Mouse (Mus musculus) bone marrow macrophage, adult 2 months (primary cell): ENCODE data around the gene Filip1. TPM values are rescaled to one million over a fixed set of nuclear protein-coding genes. Genes with fewer than 3 reads are reported as not detected.

Experiments used
- H3K27ac ChIP-seq: 2 replicates; pipeline ENCODE4 v1.5.1; 2012; ENCODE audit warnings: low read depth, low read length; ENCODE audit not compliant: insufficient read depth
- H3K4me1 ChIP-seq: 2 replicates; pipeline ENCODE4 v1.6.1; 2012; ENCODE audit warnings: low read length; ENCODE audit not compliant: control insufficient read depth, insufficient read depth
- H3K4me3 ChIP-seq: 2 replicates; pipeline ENCODE4 v1.5.1; 2012; ENCODE audit warnings: mild to moderate bottlenecking, low read length, moderate library complexity; ENCODE audit not compliant: insufficient read depth
- CTCF ChIP-seq: IDR thresholded peaks from 2 replicates; pipeline ENCODE4 v1.5.1; 2012; ENCODE audit warnings: low read depth, mild to moderate bottlenecking, low read length, moderate library complexity
- POLR2A ChIP-seq: IDR thresholded peaks from 2 replicates; pipeline ENCODE4 v1.6.1; 2012; ENCODE audit warnings: mild to moderate bottlenecking, low read depth, low read length, borderline replicate concordance
- polyA plus RNA-seq: library from polyadenylated mRNA; stranded (reverse); fragments of >200 nt; gene quantifications from 2 replicates; pipeline ENCODE4 v1.2.4, GENCODE M21; 2012; ENCODE audit not compliant: missing spikeins, insufficient read depth, insufficient read length

The Filip1 gene
- polyA plus RNA-seq, 1 experiment = not detected

DNA sequence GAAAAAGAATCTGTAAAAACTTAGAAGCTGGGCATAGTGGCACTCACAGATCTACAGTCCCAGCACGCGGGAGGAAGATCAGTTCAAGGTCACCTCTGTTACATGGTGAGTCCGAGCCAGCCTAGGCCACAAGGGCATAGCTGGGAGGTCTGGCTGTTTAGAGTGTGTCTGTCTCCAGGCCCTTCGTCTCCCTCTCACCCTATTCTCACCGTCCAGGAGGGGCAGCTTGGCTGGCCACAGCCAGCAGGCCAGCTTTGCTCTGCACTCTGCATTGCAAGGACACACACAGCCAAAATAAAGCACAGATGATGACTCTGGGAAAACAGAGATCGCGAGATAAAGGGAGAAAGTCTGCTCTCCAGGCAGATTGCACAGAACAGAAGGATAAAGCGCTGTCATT, 10.2 kb upstream of the Filip1 start:
- TF ChIP-seq POLR2A = no peak
- no peak for TF ChIP-seq CTCF
- Histone ChIP-seq H3K27ac (no peak overlapping the region), H3K4me3 (no peak overlapping the region), H3K4me1 (no peaks in the 10 kb centered on the region)

DNA sequence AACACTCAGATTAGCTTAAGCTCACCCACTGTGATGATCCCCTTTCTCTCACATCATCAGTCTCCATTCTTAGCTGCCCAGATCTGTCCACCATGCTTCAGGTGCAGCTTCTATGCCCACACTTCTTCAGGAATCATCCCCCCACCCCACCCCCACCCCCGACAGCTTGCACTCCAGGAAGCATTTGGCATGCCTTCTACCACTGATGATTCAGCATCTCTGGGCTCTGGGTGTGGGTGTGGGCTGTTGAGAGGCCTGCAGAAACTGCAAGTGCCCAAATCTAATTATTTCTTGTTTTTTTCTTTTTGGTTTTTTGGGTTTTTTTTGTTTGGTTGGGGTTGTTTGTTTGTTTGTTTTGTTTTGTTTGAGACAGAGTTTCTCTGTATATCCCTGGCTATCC, 9.0 kb upstream of the Filip1 start:
- Histone ChIP-seq H3K27ac (no peak overlapping the region), H3K4me1 (no peaks in the 10 kb centered on the region), H3K4me3 (no peak overlapping the region)
- TF ChIP-seq CTCF = no peak
- TF ChIP-seq POLR2A = no peak

DNA sequence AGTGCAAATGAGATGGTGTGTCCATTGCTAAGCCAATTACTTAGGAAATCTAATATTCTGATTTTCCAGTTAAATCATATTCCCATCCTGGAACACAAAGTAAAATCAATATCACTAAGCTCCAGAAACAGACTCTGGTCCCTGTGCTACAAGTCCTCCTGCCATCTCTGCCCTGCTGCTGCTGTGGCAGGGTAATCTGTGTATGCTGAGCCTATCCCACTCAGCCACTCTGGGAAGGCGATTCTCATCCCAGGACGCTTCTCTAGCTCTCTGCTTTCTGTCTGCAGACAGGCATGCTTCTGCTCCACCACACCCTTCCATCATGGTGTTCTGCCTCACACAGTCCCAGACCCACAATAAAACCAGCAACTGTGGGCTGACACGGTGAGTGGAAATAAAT, 7.8 kb upstream of the Filip1 start:
- no peak overlapping the region for H3K27ac ChIP-seq
- no peak overlapping the region for H3K4me3 ChIP-seq
- TF ChIP-seq CTCF = no peak
- no peak for TF ChIP-seq POLR2A
- H3K4me1 ChIP-seq = no peaks in the 10 kb centered on the region

DNA sequence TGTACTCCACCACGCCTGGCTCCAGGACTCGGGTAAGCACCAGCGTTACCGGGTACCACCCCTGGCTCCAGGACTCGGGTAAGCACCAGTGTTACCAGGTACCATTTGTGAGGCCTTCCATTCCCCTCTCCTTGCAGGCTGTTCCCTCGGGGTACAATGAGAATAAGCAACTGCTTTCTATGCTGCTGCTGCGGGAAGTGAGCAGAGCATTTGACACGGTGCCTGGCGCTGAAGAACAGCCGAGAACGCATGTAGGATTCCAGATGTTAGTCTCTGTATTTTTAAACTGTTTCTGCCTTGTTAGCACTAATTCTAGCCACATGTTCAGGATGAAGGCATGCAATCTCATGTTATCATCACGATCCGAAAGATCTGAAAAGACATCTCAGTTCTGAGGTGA, 635 bp downstream of the Filip1 start:
- no peaks in the 10 kb centered on the region for H3K4me1 ChIP-seq
- TF ChIP-seq POLR2A (no peak), CTCF (no peak)
- no peak overlapping the region for H3K27ac ChIP-seq

DNA sequence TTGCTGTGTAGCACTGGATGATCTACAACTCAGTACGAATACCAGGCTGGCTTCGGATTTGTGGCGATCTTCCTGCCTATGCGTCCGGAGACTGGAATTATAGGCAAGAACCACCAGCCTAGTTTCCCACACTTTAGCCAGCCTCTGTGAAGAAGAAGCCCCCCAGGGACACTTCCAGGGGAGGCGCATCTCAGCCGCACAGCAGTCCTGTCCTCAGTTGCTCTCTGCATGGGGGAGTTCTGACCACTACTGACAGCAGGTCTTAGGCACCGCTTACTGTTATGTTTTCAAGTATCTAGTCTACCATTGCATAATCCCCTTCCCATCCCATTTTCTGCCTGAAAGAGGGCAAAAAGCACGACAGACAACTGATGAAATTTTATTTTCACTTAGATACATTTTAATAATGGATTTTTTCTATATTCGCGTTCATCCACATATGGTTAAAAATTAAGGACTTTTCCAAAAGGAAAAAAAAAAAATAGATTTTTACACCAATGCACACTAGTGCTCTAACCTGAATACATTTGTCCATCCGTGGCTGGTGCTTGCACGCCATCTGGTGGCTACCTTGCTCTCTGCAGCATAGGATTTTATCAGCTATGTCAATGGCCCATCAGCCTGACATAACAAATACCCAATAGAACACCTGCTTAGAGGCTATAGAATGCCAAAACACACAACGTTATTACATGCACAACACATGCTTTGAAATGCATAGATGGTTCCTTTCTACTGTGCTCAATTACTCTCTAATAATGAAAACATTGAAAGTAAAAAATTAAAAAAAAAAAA, 10.1 kb downstream of the Filip1 start:
- no peak for TF ChIP-seq POLR2A
- TF ChIP-seq CTCF = peak; percentile 82
- H3K4me3 ChIP-seq = no peak overlapping the region

More for the DNA sequence above, 635 bp downstream of the Filip1 start:
- H3K4me3 ChIP-seq = no peak overlapping the region

DNA sequence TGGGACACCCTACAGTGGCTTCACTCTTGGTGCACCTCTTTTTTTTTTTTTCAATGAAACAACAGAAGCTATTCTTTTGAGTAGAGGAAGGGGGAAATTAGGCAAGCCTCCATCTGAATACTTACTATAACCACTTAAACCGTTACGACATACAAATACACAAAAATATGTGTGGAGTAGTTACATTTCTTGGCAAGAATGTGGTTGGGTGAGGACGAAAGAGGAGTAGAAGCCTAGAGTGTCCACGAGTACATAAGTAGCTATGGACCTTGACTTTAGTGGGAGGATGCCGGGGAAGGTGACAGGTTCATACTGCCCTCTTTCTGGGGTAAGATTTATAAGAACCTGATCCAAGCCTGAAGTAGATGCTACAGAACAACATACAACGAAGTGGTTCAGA, 15.4 kb downstream of the Filip1 start:
- TF ChIP-seq CTCF (no peak), POLR2A (no peak)
- Histone ChIP-seq H3K27ac (no peak overlapping the region), H3K4me3 (no peak overlapping the region), H3K4me1 (no peaks in the 10 kb centered on the region)

More for the DNA sequence above, 10.1 kb downstream of the Filip1 start:
- Histone ChIP-seq H3K27ac (no peak overlapping the region), H3K4me1 (no peaks in the 10 kb centered on the region)

DNA sequence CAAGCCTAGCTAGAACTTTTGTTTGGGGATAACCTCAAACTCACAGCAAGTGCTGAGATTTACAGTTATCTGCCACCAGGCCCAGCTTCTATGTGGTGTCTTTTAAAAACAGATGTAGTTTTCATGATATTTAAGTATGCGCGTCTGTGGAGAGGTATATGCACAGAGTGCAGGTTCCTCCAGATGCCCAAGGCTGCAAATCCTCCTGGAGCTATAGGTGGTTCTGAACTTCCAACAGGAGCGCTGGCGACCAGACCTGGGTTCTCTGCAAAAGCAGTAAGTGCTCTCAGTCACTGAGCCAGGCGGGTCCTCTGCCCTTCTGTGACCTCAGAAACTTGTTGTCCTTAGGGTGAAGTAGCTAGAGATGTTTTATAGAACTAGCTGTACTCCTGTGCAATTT, 18.4 kb downstream of the Filip1 start:
- TF ChIP-seq POLR2A = no peak
- TF ChIP-seq CTCF = no peak
- Histone ChIP-seq H3K27ac (no peak overlapping the region), H3K4me3 (no peak overlapping the region), H3K4me1 (no peaks in the 10 kb centered on the region)

DNA sequence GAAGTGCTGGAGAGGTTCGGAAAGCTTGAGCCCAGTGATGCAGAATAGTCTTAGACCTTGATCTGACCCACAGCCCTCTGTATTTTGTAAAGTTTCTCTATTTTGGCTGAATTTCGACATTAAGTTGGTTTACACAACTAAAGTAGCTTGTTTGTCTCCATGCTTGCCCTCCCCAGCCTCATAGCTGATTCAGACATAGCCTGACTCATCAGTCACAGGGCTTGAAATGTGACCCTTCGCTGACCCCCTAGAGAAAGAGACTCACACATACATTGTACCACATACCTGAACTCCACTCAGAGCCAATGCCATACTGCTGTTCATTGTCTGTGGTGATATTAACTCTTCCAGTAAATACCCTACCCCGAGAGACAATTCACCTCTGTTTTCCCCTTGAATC, 19.6 kb downstream of the Filip1 start:
- Histone ChIP-seq H3K27ac (no peak overlapping the region), H3K4me3 (no peak overlapping the region), H3K4me1 (no peaks in the 10 kb centered on the region)
- TF ChIP-seq POLR2A (no peak), CTCF (no peak)

DNA sequence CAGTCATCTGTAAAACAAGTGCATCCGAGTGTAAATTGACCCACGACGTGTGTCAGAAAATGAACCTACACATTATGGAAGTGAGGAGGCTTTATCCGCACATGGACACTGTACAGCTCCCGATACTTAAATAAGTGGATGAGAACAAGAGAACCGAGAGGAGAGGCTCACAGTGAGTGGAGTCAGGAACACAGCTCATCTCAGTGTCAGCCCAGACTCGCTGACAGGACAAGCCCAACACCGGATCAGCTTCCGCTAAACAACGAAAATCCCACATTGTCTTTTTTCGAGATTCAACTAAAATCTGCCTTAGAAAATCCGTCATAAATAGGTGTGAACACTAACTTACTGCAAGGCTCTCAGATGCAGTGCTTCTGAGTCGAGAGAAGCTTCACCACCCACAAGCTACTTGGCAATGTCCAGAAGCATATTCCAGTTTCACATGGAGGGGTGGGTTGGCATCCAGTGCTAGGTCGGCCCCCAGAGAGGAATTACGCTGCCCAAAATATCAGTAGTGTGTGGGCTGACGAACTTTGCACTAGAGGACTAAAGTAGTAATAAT, 22.1 kb downstream of the Filip1 start:
- TF ChIP-seq POLR2A = no peak
- no peak for TF ChIP-seq CTCF
- no peak overlapping the region for H3K4me3 ChIP-seq
- no peak overlapping the region for H3K27ac ChIP-seq
- no peaks in the 10 kb centered on the region for H3K4me1 ChIP-seq

DNA sequence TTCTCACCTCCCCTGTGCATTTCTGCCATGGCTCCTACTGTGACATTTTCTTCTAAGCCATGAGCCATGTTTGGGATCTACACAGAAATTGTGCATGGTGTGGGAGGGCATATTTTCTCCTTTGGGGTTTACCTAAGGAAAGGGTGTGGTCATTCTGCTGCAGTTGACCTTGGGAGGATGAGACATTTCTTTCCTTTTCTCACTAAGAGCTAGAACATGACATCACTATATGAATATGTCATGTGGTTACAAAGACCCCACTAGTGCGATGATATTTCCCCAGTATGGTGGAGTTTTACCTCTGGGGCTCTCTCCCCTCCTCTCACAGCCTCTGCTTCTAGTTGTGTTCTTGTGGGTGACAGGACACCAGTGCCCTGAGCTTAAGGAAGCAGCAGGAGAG, 22.9 kb downstream of the Filip1 start:
- Histone ChIP-seq H3K4me3 (no peak overlapping the region), H3K4me1 (no peaks in the 10 kb centered on the region), H3K27ac (no peak overlapping the region)
- TF ChIP-seq POLR2A (no peak), CTCF (no peak)

DNA sequence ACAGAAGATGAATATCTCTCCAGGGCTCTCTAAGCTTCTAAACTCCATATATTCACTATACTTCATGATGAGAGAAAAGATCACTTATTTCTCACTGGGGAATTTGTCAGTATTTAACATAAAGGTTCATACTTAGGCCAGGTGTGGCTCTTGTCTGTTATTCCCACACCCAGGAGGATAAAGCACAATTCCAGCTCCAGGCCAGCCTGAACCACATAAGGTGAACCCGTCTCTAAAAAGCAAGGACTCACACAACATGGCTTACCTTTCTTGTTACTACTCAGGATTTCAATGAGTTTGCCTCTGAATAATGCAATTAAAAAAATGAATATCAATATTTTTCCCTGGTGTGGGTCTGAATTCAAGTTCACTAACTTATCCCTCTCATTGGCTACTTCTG, 23.6 kb downstream of the Filip1 start:
- TF ChIP-seq CTCF = no peak
- TF ChIP-seq POLR2A = no peak
- no peak overlapping the region for H3K27ac ChIP-seq
- no peaks in the 10 kb centered on the region for H3K4me1 ChIP-seq
- H3K4me3 ChIP-seq = no peak overlapping the region
